Mouse (Mus musculus) ovary, postnatal 36 days (tissue): Measurements from ENCODE around the gene Esrrg.

ENCODE experiments used
- DNase-seq: peaks from one replicate; pipeline ENCODE4 v3.0.0; 2022; ENCODE audit warnings: low spot score, mixed read lengths

Gene Esrrg

DNA sequence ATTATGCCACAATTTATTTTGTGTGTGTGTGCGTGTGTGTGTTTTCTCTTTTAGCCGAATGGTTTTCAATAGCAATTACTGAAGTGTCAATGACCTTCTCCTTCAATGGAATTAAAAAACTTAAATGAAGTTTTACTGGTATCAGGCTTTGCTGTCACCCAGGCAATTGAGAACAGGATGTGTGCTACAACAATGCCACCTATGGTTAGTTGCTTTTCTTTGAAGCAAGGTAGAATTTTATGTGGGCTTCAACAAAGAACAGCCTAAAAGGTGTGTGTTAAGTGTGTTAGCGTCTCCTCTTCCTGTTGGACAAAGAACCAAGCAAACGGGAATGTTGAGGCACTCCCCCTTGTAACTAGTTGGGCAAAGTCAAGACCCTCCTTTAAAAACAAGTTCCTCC lies 162.5 kb downstream of the Esrrg start:
- DNase-seq: no peak

DNA sequence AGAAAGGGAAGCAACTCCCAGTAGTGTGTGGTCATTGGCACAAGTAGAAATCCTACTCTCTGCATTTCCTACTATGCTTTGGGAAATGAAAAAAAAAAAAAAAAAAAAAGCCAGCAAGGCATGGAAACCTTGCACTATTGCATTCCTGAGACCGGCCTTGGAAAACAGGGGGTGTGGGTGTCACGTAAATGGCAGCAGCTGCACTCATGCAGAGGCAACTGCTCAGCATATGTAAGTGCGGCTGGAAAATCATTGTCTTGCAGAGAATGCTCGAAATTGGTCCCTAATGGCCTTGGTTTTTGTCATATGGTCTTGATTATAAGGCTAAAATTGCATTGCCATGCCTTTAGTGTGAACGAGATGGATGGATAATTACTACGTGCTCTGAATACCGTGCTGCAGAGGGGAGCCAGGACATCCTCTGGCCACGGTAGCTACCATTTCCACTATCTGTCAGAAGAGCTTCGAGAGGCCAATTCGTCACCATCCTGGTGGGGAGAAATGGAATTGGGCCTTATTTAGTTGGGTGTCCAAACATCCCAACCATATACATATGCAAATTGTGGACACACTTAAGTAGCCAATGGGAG lies 171.1 kb downstream of the Esrrg start:
- DNase-seq: no peak

DNA sequence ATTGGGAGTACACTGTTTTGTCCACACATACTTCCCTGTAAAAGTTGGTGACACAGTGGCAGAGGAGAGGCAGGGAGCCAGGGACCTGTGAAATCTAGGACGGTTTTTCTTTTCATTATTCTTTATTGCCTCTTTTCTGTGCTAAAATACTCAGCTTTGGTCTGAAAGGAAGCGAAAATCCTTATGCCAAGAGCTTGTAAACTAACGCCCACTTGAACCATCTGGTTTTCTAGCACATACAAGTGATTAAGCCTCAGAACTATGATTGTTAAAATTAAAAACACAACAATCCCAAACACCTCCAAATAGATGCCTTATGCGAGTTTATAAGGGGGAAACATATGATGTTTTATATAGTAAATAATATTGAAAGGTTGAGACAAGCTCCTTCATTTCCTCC lies 176.6 kb downstream of the Esrrg start:
- DNase-seq: no peak

DNA sequence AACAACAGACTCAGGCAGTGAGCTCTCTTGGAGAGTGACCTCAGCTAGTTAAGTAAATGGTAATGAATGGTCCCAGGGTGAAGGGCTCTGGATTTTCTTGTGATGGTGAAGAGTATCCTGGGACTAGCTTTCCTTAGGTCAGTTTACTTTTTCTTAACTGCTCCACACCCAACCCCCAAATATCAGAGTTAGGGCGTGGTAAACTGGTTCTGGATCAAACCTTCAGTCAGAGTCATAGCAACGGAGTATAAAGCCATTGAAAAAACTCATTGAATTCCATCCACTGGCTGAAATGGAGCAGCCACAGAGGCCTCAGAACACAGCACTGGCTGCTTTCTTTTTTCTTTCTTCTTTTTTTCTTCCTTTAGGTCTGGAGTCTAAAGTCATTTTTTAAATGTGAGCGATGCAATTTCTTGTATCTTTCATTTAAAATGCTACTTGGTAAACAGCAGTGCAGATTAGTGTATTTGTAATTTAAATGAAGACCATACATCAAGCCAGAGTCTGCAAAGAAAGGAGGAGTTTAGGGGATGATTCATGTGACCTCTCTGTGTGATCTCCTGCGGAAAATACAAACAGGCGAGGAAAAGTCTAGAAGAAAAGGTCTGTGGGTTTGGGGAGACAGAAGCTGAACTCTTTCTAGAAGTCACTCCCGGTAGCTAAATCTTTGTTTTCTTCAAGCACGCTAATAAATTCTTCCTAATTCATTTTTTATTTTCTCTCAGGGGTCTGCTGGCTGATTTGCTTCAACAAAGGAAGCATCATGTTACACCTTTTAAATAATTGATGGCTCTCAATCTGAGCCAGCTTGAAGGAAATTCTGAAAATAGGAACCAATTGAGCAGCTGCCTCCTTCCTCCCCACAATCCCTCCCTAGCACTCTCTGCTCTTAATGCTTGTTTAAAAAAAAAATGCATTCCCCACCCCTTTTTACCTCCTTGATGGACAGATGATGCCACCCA lies 178.7 kb downstream of the Esrrg start:
- DNase-seq: no peak

DNA sequence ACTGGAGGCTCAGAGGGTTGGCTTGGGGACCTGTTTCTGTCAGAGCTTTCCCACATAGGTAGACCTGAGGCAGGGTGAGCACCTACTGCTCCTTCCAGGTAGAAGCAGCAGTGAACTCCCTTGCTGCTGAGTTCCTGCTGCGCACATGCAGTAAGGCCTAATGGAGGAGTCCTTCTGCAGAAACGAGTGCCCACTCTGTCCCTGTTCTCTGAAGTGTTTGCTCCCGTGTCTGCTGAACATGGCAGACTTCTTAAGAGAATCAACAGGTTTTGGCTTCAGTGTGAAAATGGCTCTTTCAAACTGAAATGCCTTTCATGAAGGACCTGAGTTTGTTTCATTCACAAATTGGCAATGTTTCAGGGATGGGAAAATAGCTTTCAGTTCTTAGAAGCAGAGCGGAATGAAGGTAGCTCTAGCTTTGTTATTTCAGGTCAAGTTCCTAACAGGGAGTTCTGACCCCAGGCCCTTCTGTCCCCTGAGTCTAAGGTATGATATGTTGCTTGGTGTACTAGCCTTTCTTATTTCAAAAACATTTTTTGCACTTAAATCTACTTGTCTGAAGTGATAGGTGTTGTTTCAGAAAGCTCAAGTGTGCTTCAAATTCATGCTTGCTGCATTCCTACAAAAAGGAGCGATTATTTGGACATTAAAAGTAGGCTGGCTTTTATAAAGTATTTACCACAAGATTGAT lies 185.8 kb downstream of the Esrrg start:
- DNase-seq: no peak

DNA sequence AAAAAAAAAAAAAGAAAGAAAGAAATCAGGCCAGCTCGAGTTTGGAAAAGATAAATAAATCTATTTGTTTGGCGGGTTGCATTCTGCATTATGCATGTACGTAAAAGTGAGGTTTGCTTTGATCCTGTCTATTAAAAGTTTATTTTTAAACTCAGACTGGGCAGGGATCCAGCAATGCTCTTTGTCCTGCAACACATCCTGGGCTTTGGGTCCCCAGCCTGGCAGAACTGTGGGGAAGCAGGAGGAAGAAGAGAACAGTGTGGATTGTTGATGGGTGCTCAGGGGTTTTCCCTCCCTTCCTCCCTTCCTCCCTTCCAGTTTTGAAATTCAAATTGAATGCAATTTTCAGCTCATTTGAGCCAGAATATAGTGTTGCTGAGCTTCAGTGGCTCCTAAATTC lies 187.0 kb downstream of the Esrrg start:
- no peak for DNase-seq

DNA sequence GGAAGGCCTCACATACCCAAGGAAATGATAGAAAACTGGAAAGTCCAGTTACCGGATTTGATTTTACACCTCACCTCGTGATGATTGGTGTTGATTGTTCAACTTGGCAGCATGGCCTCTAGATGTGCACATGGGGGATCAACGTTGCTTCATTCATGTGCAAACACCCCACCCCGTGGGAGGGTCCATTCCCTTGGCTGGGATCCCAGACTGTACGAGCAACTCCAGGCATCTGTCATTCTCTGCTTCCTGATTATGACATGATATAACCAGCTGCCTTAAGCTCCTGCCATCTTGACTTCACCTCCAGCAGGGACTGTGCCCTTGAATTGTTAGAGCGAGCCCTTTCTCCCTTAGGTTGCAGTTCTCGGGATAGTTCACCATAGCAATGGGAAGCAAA lies 190.7 kb downstream of the Esrrg start:
- DNase-seq: no peak

DNA sequence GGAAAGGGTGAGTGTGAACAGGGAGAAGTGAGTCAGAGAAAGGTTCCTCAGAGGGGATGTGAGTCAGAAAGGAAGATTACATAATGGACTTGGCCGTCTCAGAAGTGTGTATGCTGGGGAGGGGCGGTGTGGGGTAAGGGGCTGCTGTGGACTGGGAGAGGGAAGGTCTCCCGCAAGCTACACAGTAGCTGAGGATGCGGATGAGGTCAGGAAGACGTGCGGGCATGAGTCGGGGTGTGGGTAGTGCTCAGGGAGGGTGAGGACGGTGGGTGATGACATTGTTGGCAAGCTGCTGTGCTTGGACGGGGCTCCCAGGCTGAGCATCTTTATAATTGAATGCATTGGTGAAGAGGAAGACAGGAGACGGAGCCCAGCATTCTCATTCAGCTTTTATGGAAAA lies 192.2 kb downstream of the Esrrg start:
- no peak for DNase-seq

DNA sequence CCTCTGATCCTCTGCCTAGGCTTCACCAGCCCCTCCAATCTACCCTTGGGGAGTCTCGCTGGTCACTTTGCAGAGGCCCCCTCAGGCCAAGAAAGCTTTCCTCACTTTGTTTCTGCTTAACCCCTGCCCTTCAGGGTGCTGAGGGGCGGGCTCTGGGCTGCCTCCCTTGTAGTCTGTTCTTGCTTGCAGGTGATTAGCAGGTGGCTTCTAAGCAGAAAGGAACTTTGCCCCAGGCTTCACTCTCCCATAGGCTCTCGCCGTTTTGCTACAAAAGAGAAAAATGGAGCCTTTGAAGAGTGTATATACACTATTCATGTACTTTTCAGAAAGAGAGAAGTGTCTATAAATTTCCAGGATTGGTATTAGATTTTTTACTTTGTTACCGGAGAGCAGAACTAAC lies 195.0 kb downstream of the Esrrg start:
- DNase-seq: no peak

DNA sequence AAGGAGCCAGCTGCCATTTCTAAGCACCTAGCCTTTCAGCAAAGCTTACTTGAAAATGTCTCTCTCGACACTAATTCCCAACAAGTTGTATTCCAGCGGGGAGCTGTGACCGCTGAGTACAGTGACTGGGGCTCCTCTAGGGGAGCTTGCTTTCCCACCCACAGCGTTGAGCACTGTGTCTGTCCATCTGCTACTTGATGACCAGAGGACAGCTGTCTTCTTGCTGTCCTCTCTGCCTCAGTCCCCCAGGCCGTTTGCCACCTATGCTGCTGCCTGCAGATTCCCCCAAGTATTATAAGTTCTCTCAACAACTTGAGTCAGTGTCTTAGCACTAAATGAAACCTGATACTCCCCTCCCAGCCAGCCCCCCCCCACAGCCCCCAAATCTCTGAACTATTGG lies 195.4 kb downstream of the Esrrg start:
- no peak for DNase-seq

DNA sequence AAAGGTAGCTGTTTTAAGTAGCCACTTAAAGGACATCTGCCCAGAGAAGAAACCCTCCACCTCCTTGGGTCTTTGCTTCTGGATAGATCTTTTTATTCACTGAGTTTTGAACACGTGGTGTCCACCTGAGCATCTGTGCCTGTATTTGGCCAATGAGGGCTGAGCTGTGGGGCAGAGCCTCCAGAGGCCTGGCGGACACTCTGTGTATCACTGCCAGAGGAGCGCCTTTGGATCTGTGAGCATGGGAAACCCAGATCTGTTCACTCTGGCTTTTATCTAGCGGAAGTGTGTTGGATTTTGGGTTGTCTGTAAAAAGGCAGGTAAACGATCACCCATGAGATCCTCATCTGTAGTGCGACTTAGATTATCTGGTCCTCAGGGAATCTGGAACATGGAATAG lies 196.4 kb downstream of the Esrrg start:
- no peak for DNase-seq

DNA sequence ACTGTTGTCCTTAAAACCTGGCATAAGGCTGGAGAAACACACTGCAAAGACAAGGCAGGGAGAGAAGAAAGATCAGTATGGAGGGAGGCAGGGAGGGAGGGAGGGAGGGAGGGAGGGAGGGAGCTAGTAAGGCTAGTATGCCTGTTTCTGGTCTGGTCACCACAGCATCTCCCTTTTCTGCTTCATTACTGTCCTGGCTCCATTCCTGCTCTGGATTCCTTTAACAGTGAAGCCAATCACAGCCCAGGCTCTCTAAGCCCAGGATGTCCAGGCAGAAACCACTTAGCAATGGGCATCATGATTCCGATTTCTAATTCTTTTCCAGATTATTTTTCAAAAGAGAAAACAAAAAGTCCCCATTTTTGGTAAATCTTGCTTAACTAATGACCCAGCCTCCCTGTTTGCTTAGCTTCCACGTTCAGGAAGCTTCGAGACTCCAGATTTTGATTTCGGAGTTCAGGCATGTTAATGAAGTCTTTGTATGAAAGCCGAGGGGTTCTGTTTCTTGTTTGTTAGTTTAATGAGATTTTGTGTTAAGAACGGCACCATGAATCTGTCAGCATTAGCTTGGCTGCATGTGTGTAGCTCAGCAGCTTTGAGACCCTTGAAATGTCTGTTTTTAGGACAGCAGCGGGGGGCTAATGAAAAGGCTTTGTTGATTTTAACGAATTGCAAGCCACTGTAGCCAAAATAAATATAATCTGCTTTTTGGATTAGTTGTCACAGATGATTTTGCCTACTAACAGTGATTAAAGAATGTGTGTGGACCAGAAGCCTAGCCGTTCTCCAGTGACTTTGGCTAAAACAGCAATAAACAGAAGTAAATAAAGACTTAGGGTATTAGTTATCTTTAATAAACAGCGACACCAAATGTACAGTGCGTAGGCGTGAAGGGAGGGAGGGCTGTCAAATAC lies 199.1 kb downstream of the Esrrg start:
- DNase-seq: no peak

DNA sequence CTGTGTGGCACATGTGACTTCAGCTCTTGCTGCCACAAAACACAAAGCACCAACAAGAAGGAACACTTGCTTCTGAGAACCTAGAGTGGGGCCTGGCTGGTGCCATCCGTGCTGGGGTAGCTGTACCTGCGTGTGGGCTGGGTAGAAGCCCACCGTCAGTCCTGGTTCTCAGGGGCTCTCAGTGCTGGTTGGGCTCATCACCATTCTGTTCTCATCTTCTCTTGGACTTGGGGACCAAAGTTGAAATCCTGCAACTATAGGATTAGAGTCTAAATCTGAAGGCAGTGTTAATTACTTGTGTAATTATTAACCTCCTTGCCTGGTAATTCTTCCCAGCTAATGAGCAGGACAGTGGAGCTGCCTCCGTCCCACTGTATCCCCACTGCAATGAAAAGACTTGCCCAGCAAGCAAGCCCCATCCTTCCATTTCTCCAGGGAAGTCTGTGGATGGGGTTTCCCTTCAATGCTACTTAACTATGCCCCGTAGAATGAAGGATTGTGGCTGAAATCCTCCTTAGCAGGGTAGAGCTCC lies 199.9 kb downstream of the Esrrg start:
- no peak for DNase-seq

DNA sequence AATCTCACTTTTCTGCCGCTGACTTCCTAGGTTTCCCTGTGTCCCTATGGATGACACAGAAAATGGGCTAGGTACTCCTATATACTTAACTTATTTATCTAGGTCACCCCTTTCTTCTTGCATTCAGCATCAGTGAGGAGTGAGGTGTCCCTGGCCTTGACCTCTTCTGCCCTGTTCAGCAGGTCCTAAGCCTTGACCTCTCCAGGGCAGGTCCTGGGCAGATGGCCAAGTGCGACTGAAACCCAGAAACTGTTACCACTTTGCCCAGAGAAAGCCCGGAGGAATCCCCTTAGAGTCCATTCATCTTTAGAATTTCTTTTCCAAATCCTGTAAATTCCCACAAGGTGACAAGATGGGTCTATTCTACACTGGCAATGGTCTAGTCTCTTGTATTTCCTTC lies 201.0 kb downstream of the Esrrg start:
- DNase-seq: no peak

DNA sequence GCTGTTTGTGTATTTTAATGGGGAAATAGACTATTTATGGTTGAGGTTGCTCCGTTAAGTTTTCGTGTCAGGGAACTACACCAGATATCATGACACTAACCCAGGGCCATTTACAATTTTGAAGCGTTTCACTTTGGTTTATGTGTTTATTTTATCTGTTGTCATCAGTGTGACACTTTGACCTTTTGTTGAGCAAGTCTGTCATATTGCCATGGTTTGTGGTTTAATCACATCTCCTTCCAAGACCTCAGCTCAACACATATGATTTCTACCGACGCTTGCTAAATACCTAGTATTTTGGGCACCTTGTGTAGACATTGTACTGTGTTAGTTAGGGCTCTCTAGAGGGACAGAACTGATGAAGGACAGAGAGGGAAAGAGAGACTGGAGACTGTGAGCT lies 210.8 kb downstream of the Esrrg start:
- DNase-seq: no peak

DNA sequence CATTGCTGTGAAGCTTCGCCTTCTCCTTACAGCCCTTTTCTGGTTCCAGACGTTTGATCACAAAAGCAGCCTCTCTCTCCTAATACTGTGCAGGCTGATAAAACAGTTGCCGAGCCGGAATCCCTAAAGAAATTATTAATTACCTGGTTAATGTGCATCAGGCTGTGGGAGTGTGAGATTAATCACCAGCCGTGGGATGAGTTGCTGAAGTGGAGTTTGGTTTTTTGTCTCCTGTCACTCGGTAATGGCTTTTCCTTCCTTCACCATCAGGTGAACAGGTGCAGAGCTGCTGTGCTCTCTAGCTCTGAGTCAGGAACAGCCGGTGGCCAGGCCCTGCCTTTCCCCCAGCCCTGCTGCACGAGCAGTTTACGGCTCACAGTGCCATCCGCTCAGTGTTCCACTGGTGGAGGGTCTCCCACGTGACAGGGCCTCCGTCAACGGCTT lies 212.8 kb downstream of the Esrrg start:
- DNase-seq: no peak

DNA sequence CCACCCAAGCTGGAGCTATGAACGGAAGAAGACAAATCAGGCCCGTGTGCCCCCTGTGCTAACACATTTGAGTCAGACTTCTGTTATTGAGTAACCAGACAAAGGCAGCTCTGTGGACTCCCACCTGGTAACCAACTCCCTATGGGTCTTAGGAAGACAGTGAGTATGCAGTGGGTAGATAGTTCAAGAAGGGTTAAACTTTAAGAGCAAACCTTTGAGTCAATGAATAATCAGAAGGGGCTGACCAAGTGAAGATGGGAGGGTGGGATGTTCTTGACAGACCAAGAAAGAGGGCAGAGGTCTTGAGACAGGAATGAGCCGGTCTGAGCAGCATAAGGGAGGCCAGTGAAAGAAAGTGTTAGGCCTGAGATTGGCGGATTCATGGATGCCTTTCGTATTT lies 214.8 kb downstream of the Esrrg start:
- no peak for DNase-seq

DNA sequence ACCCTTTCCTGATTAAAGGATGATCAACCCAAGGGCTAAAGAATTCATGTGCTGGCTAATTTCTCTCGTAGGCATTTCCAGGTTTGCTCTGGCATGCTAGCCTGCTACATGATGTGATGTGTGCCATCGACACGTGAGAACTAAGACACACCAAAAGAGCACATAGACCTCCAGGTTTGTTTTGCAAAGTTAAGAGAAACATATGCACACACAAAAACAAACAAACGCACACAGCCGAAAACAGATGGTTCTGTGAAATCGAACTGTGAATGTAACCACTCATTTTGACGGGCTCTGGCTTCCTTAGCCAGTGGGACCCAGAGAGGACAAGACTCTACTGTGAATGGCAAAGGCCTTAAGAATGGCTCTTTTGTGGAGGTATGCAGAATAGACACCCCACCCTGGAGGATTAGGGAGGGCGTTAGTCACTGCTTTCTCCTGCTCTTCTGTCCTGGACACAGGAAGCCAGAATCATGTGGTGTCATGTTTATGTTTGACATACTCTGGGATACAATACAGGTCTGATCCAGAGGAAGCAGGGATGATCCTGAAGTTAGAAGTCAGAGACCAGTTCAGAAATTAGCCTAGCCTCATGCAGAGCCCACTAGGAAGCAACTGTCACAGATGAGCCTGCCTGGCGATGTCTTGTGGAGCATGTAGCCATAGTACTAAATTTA lies 217.0 kb downstream of the Esrrg start:
- no peak for DNase-seq

DNA sequence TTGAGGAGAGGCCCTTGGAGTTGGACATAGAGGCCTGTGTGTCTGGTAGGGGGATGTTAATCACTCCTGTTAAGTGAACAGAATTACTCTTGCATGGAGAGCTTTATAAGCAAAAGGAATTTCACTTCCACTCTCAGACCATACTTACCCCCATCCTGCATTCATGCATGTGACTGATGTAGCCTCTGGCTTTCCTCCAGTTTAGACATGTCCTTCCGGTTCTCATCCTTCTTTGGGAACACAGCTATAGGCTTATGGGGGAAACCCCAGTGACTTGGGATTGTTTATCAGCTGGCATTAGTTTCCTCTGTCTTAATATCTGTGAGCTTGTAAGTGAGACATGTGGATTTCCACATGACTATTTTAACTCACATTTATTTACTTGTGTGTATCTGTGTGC lies 217.5 kb downstream of the Esrrg start:
- DNase-seq: no peak

DNA sequence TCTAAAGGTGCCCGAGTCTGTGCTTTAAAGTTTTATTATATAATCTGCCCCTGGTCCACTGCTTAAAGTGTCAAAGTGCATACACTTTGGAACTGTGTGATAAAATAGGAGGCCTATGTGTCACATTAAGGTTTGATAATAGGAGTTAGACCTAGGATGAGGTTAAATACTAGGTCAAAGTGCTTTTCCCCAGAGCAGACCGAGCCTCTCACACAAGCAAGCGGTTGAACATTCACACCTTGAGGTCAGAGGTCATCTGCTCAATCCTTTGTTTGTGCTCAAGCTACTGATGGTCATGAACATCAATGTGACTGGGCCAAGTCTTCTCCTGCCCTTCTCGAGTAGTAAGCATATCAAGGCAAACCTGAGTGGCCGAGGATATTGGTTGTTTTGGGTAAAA lies 218.3 kb downstream of the Esrrg start:
- no peak for DNase-seq

DNA sequence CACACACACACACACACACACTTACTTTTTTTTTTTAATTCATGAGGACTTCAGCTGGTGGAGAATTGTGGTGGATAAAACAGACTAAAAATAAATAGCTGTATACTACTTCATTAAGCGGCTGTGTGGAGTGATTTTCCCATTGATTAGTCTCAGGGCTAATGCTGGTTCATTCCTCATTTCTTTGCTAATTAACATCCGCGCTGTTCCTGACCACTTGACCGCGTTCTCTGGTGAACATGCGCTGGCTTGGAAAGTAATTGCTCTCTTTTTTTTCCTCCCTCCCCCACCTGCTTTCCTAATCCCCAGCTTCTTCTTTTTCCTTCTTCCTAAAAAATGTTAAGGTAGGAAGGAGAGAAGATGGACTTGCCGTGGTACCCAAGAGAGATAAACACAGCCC lies 222.3 kb downstream of the Esrrg start:
- DNase-seq: no peak
